Mouse (Mus musculus) spleen, postnatal 0 days (tissue): Measurements from ENCODE around the gene Pthlh. TPM values are rescaled to one million over a fixed set of nuclear protein-coding genes. Genes with fewer than 3 reads are reported as not detected.

ENCODE experiments used
- polyA plus RNA-seq: library from polyadenylated mRNA; unstranded; fragments of >200 nt; fragmentation: Nextera tagmentation; extraction: Ambion mirVana; gene quantifications from 2 replicates; pipeline ENCODE4 v1.2.1, GENCODE M21; 2015

Gene Pthlh
- polyA plus RNA-seq = 0.25 and 0.31 TPM in 2 replicates

DNA sequence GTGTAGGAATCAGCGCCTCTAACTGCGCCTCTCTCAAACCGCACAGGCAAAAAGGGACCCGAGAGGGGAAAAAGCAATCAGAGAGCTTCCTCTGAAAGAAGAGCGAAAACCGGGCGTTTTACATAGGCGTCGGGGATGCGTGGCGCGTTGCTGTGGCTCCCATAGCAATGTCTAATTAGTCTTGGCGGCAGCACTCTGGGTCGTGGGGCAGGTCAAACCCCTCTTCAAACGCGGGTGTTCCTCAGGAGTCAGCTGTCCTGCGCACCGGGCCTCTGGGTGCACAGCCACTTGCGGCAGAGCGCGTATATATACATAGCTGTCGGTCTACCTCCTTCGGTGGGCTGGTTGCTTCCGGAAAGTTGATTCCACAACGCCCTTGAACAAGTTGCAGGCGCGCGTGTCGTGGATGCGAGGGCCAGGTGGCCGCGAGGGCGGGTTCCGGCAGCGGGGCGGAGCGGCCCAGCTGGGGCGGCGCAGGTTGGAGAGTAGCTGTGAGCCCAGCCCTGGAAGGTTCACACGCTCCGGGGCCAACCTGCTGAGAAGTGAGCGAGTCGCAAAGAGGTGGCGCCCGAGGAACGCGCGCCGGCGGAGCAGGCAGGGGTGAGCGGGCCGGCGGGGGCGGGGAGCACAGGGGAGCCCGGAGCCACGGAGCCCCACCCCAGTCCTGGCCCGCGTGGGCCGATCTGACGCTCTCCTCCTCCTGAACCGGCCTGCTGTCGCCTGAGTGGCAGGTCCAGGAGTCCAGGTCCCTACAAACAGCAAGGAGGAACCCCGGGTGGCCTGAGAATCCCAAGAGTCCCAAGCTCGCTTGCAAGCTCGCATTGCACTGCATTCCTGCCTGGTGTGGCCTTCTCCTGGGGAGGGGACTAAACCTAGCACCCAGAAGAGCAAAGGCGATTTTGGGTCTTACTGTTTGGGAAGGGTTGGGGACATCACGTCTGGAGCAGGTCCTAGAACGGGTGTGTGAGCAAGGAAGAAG, at the start of gene Pthlh:
Gene Pthlh, minus strand, starts transcription at position 597 of the 979 bp plus-strand sequence.

Other genes starting within 250 kb of the Pthlh start
- gene Rep15, start 231.6 kb downstream of the Pthlh start, polyA plus RNA-seq = 0.58 and 0.63 TPM in 2 replicates
- gene Mrps35, start 221.4 kb downstream of the Pthlh start, polyA plus RNA-seq = 67.0 and 70.6 TPM in 2 replicates
- 0.57 and 1.2 TPM in 2 replicates for gene Mansc4, start 177.2 kb downstream of the Pthlh start, polyA plus RNA-seq
- 2.1 and 3.0 TPM in 2 replicates for gene Klhl42, start 172.8 kb downstream of the Pthlh start, polyA plus RNA-seq
- 4.6 and 5.6 TPM in 2 replicates for gene Ccdc91, start 211.6 kb upstream of the Pthlh start, polyA plus RNA-seq